Mouse (Mus musculus): ENCODE measurements at regions not wholly inside any gene's neighbourhood (a gene's known extent, or its start where the extent isn't known, plus 50 kb on each side); places are given as distances from the start of the nearest gene placed in this dataset.

- no peak for TF ChIP-seq POLR2A (IDR thresholded peaks at IDR 0.05; ENCODE audit: extremely low read depth, insufficient read depth, low read length)
- no peak for TF ChIP-seq CTCF (IDR thresholded peaks at IDR 0.05; ENCODE audit: extremely low read depth, insufficient read depth, low read length)
Measured at GRCm38 (mm10) chr13:113482911-113483310, 135.5 kb downstream of the Snx18 start.

All from cortical plate, adult 2 months (tissue).